Mouse (Mus musculus): ENCODE measurements around the gene Rbms3. TPM values are rescaled to one million over a fixed set of nuclear protein-coding genes. Genes with fewer than 3 reads are reported as not detected.

Gene Rbms3
- polyA plus RNA-seq, 1 experiment from 2014 or later: 38.4 TPM

GRCm38 (mm10) chr9:116748346-116748745 is 881.4 kb downstream of the Rbms3 start:
- WGBS: 49% methylated on average over 4 of the region's 4 CpGs
- H3K36me3 ChIP-seq (ENCODE audit: control insufficient read depth, insufficient read depth, low read length): no peaks in the 10 kb centered on the region
- ATAC-seq (ENCODE audit: low FRiP score) (no peak), DNase-seq (ENCODE audit: low spot score) (no peak)
- no peak overlapping the region for H3K9ac ChIP-seq (ENCODE audit: low read depth, low read length)
- no peak overlapping the region for H3K4me3 ChIP-seq (ENCODE audit: low read depth, low read length)
- no peaks in the 10 kb centered on the region for H3K4me1 ChIP-seq (replicated peaks; ENCODE audit: control insufficient read depth, insufficient read depth, low read length)
- H3K27me3 ChIP-seq (ENCODE audit: control insufficient read depth, insufficient read depth, low read length): no peaks in the 10 kb centered on the region
- H3K27ac ChIP-seq (ENCODE audit: low read depth, low read length): no peak overlapping the region
- H3K4me2 ChIP-seq (replicated peaks; ENCODE audit: low read depth, low read length): no peak overlapping the region
- H3K9me3 ChIP-seq (ENCODE audit: control insufficient read depth, low read length): no peaks in the 10 kb centered on the region

GRCm38 (mm10) chr9:116746871-116747270 is 882.8 kb downstream of the Rbms3 start:
- no peaks in the 10 kb centered on the region for H3K36me3 ChIP-seq (ENCODE audit: control insufficient read depth, insufficient read depth, low read length)
- H3K4me3 ChIP-seq (ENCODE audit: low read depth, low read length): no peak overlapping the region
- H3K27me3 ChIP-seq (ENCODE audit: control insufficient read depth, insufficient read depth, low read length): no peaks in the 10 kb centered on the region
- DNase-seq (ENCODE audit: low spot score): no peak
- 79% methylated on average over 3 of the region's 3 CpGs for WGBS
- H3K27ac ChIP-seq (ENCODE audit: low read depth, low read length): no peak overlapping the region
- H3K4me1 ChIP-seq (replicated peaks; ENCODE audit: control insufficient read depth, insufficient read depth, low read length): no peaks in the 10 kb centered on the region
- no peak for ATAC-seq (ENCODE audit: low FRiP score)
- H3K9ac ChIP-seq (ENCODE audit: low read depth, low read length): no peak overlapping the region
- H3K4me2 ChIP-seq (replicated peaks; ENCODE audit: low read depth, low read length): no peak overlapping the region
- no peaks in the 10 kb centered on the region for H3K9me3 ChIP-seq (ENCODE audit: control insufficient read depth, low read length)

GRCm38 (mm10) chr9:116737786-116738185 is 891.9 kb downstream of the Rbms3 start:
- WGBS: 82% methylated on average over 2 of the region's 2 CpGs
- no peak overlapping the region for H3K27ac ChIP-seq (ENCODE audit: low read depth, low read length)
- DNase-seq (ENCODE audit: low spot score) (no peak), ATAC-seq (ENCODE audit: low FRiP score) (no peak)
- H3K9me3 ChIP-seq (ENCODE audit: control insufficient read depth, low read length): no peaks in the 10 kb centered on the region
- H3K9ac ChIP-seq (ENCODE audit: low read depth, low read length): no peak overlapping the region
- H3K36me3 ChIP-seq (ENCODE audit: control insufficient read depth, insufficient read depth, low read length): no peaks in the 10 kb centered on the region
- no peak overlapping the region for H3K4me2 ChIP-seq (replicated peaks; ENCODE audit: low read depth, low read length)
- no peak overlapping the region for H3K4me3 ChIP-seq (ENCODE audit: low read depth, low read length)
- no peaks in the 10 kb centered on the region for H3K27me3 ChIP-seq (ENCODE audit: control insufficient read depth, insufficient read depth, low read length)
- no peaks in the 10 kb centered on the region for H3K4me1 ChIP-seq (replicated peaks; ENCODE audit: control insufficient read depth, insufficient read depth, low read length)

GRCm38 (mm10) chr9:116729172-116729571 is 900.5 kb downstream of the Rbms3 start:
- H3K27me3 ChIP-seq (ENCODE audit: control insufficient read depth, insufficient read depth, low read length): no peaks in the 10 kb centered on the region
- no peaks in the 10 kb centered on the region for H3K36me3 ChIP-seq (ENCODE audit: control insufficient read depth, insufficient read depth, low read length)
- H3K9me3 ChIP-seq (ENCODE audit: control insufficient read depth, low read length): no peaks in the 10 kb centered on the region
- H3K27ac ChIP-seq (ENCODE audit: low read depth, low read length): no peak overlapping the region
- no peaks in the 10 kb centered on the region for H3K4me1 ChIP-seq (replicated peaks; ENCODE audit: control insufficient read depth, insufficient read depth, low read length)
- 79% methylated on average over 6 of the region's 6 CpGs for WGBS
- no peak overlapping the region for H3K4me2 ChIP-seq (replicated peaks; ENCODE audit: low read depth, low read length)
- no peak overlapping the region for H3K4me3 ChIP-seq (ENCODE audit: low read depth, low read length)
- no peak overlapping the region for H3K9ac ChIP-seq (ENCODE audit: low read depth, low read length)
- no peak for DNase-seq (ENCODE audit: low spot score)
- no peak for ATAC-seq (ENCODE audit: low FRiP score)

- H3K4me1 ChIP-seq (replicated peaks; ENCODE audit: control insufficient read depth, insufficient read depth, low read length): no peaks in the 10 kb centered on the region
- WGBS: 83% methylated on average over 7 of the region's 7 CpGs
- H3K9me3 ChIP-seq (ENCODE audit: control insufficient read depth, low read length): no peaks in the 10 kb centered on the region
- H3K27ac ChIP-seq (ENCODE audit: low read depth, low read length): no peak overlapping the region
- H3K4me2 ChIP-seq (replicated peaks; ENCODE audit: low read depth, low read length): no peak overlapping the region
- ATAC-seq (ENCODE audit: low FRiP score): no peak
- no peak overlapping the region for H3K4me3 ChIP-seq (ENCODE audit: low read depth, low read length)
- no peaks in the 10 kb centered on the region for H3K27me3 ChIP-seq (ENCODE audit: control insufficient read depth, insufficient read depth, low read length)
- no peak overlapping the region for H3K9ac ChIP-seq (ENCODE audit: low read depth, low read length)
- no peaks in the 10 kb centered on the region for H3K36me3 ChIP-seq (ENCODE audit: control insufficient read depth, insufficient read depth, low read length)
- DNase-seq (ENCODE audit: low spot score): no peak
Measured at GRCm38 (mm10) chr9:116728655-116729054, 901.1 kb downstream of the Rbms3 start.

- DNase-seq (ENCODE audit: low spot score): no peak
- Histone ChIP-seq H3K9ac (ENCODE audit: low read depth, low read length) (no peak overlapping the region), H3K36me3 (ENCODE audit: control insufficient read depth, insufficient read depth, low read length) (no peaks in the 10 kb centered on the region), H3K27me3 (ENCODE audit: control insufficient read depth, insufficient read depth, low read length) (no peaks in the 10 kb centered on the region), H3K4me1 (replicated peaks; ENCODE audit: control insufficient read depth, insufficient read depth, low read length) (no peaks in the 10 kb centered on the region), H3K9me3 (ENCODE audit: control insufficient read depth, low read length) (no peaks in the 10 kb centered on the region), H3K4me2 (replicated peaks; ENCODE audit: low read depth, low read length) (no peak overlapping the region), H3K27ac (ENCODE audit: low read depth, low read length) (no peak overlapping the region), H3K4me3 (ENCODE audit: low read depth, low read length) (no peak overlapping the region)
- WGBS: 89% methylated on average over 3 of the region's 3 CpGs
- ATAC-seq (ENCODE audit: low FRiP score): no peak
Measured at GRCm38 (mm10) chr9:116728093-116728492, 901.6 kb downstream of the Rbms3 start.

GRCm38 (mm10) chr9:116724581-116724980 is 905.1 kb downstream of the Rbms3 start:
- Histone ChIP-seq H3K4me2 (replicated peaks; ENCODE audit: low read depth, low read length) (no peak overlapping the region), H3K9me3 (ENCODE audit: control insufficient read depth, low read length) (no peaks in the 10 kb centered on the region), H3K27me3 (ENCODE audit: control insufficient read depth, insufficient read depth, low read length) (no peaks in the 10 kb centered on the region), H3K9ac (ENCODE audit: low read depth, low read length) (no peak overlapping the region), H3K4me1 (replicated peaks; ENCODE audit: control insufficient read depth, insufficient read depth, low read length) (no peaks in the 10 kb centered on the region), H3K27ac (ENCODE audit: low read depth, low read length) (no peak overlapping the region), H3K36me3 (ENCODE audit: control insufficient read depth, insufficient read depth, low read length) (no peaks in the 10 kb centered on the region), H3K4me3 (ENCODE audit: low read depth, low read length) (no peak overlapping the region)
- 84% methylated on average over 5 of the region's 5 CpGs for WGBS
- DNase-seq (ENCODE audit: low spot score) (no peak), ATAC-seq (ENCODE audit: low FRiP score) (no peak)

GRCm38 (mm10) chr9:116703119-116703518 is 926.6 kb downstream of the Rbms3 start:
- no peak overlapping the region for H3K4me3 ChIP-seq (ENCODE audit: low read depth, low read length)
- H3K4me1 ChIP-seq (replicated peaks; ENCODE audit: control insufficient read depth, insufficient read depth, low read length): no peaks in the 10 kb centered on the region
- WGBS: 94% methylated on average over 1 of the region's 1 CpGs
- no peaks in the 10 kb centered on the region for H3K36me3 ChIP-seq (ENCODE audit: control insufficient read depth, insufficient read depth, low read length)
- no peak overlapping the region for H3K9ac ChIP-seq (ENCODE audit: low read depth, low read length)
- DNase-seq (ENCODE audit: low spot score) (no peak), ATAC-seq (ENCODE audit: low FRiP score) (no peak)
- H3K4me2 ChIP-seq (replicated peaks; ENCODE audit: low read depth, low read length): no peak overlapping the region
- H3K27ac ChIP-seq (ENCODE audit: low read depth, low read length): no peak overlapping the region
- H3K9me3 ChIP-seq (ENCODE audit: control insufficient read depth, low read length): no peaks in the 10 kb centered on the region
- H3K27me3 ChIP-seq (ENCODE audit: control insufficient read depth, insufficient read depth, low read length): no peaks in the 10 kb centered on the region

- WGBS: 59% methylated on average over 1 of the region's 1 CpGs
- H3K27me3 ChIP-seq (ENCODE audit: control insufficient read depth, insufficient read depth, low read length): no peaks in the 10 kb centered on the region
- no peaks in the 10 kb centered on the region for H3K9me3 ChIP-seq (ENCODE audit: control insufficient read depth, low read length)
- H3K27ac ChIP-seq (ENCODE audit: low read depth, low read length): no peak overlapping the region
- H3K4me2 ChIP-seq (replicated peaks; ENCODE audit: low read depth, low read length): no peak overlapping the region
- H3K4me1 ChIP-seq (replicated peaks; ENCODE audit: control insufficient read depth, insufficient read depth, low read length): no peaks in the 10 kb centered on the region
- H3K4me3 ChIP-seq (ENCODE audit: low read depth, low read length): no peak overlapping the region
- DNase-seq (ENCODE audit: low spot score) (no peak), ATAC-seq (ENCODE audit: low FRiP score) (no peak)
- H3K36me3 ChIP-seq (ENCODE audit: control insufficient read depth, insufficient read depth, low read length): no peaks in the 10 kb centered on the region
- H3K9ac ChIP-seq (ENCODE audit: low read depth, low read length): no peak overlapping the region
Measured at GRCm38 (mm10) chr9:116702611-116703010, 927.1 kb downstream of the Rbms3 start.
